Mouse (Mus musculus): ENCODE results near the gene Snw1.

- TF ChIP-seq MAFK (IDR thresholded peaks at IDR 0.05; ENCODE audit: insufficient read depth, low read depth, low read length) (no peak), HCFC1 (IDR thresholded peaks at IDR 0.05; ENCODE audit: borderline replicate concordance, insufficient read depth, low read length) (no peak), ZNF384 (IDR thresholded peaks at IDR 0.05; ENCODE audit: low read depth, low read length) (peak; percentile 35; the same call in 1 of the 2 replicates), ZC3H11A (IDR thresholded peaks at IDR 0.05; ENCODE audit: borderline replicate concordance, low read depth, low read length) (no peak)
Observed at GRCm38 (mm10) chr12:87443115-87443699, 28.9 kb downstream of the Snw1 start.

Data from ES-E14 (cell line).